Mouse (Mus musculus): ENCODE data around the gene Lrrc29.

Gene Lrrc29

GRCm38 (mm10) chr8:105343791-105344574 is 17.9 kb upstream of the Lrrc29 start:
- DNase-seq, result no peak

GRCm38 (mm10) chr8:105342768-105343167 is 16.7 kb upstream of the Lrrc29 start:
- DNase-seq, result no peak

- DNase-seq, result no peak
Observed at GRCm38 (mm10) chr8:105341399-105341798, 15.3 kb upstream of the Lrrc29 start.

- no peak for DNase-seq
Observed at GRCm38 (mm10) chr8:105339886-105340635, 14.0 kb upstream of the Lrrc29 start.

- DNase-seq, result no peak
Observed at GRCm38 (mm10) chr8:105338992-105339391, 12.9 kb upstream of the Lrrc29 start.

- DNase-seq, result no peak
Observed at GRCm38 (mm10) chr8:105336373-105337130, 10.5 kb upstream of the Lrrc29 start.

GRCm38 (mm10) chr8:105332523-105332922 is 6.4 kb upstream of the Lrrc29 start:
- DNase-seq, result no peak

GRCm38 (mm10) chr8:105331931-105332330 is 5.9 kb upstream of the Lrrc29 start:
- no peak for DNase-seq

GRCm38 (mm10) chr8:105331469-105331868 is 5.4 kb upstream of the Lrrc29 start:
- DNase-seq, result no peak

- DNase-seq, result no peak
Observed at GRCm38 (mm10) chr8:105330325-105330724, 4.2 kb upstream of the Lrrc29 start.

- DNase-seq, result no peak
Observed at GRCm38 (mm10) chr8:105326968-105327367, 890 bp upstream of the Lrrc29 start.

GRCm38 (mm10) chr8:105325641-105326093 is 411 bp downstream of the Lrrc29 start:
- no peak for DNase-seq

GRCm38 (mm10) chr8:105323183-105323582 is 2.9 kb downstream of the Lrrc29 start:
- DNase-seq, result no peak

- no peak for DNase-seq
Observed at GRCm38 (mm10) chr8:105318662-105319190, 7.4 kb downstream of the Lrrc29 start.

GRCm38 (mm10) chr8:105317941-105318340 is 8.1 kb downstream of the Lrrc29 start:
- DNase-seq, result no peak

- no peak for DNase-seq
Observed at GRCm38 (mm10) chr8:105315073-105315769, 10.9 kb downstream of the Lrrc29 start.

- DNase-seq, result no peak
Observed at GRCm38 (mm10) chr8:105313622-105314402, 12.3 kb downstream of the Lrrc29 start.

GRCm38 (mm10) chr8:105312891-105313481 is 13.1 kb downstream of the Lrrc29 start:
- no peak for DNase-seq

- DNase-seq, result no peak
Observed at GRCm38 (mm10) chr8:105311718-105312117, 14.4 kb downstream of the Lrrc29 start.

- no peak for DNase-seq
Observed at GRCm38 (mm10) chr8:105310118-105310517, 16.0 kb downstream of the Lrrc29 start.

Data from retina, postnatal 1 day (tissue).